Mouse (Mus musculus) inflammation-experienced regulatory T-cells, adult 16 weeks (primary cell): ENCODE measurements around the gene Oxa1l. TPM values are rescaled to one million over a fixed set of nuclear protein-coding genes. Genes with fewer than 3 reads are reported as not detected.

Experiments
- polyA plus RNA-seq: library from polyadenylated mRNA; unstranded; fragments of 100-300 nt; shearing (Covaris generic); gene quantifications from one replicate; pipeline ENCODE4 v1.2.1, GENCODE M21; 2017

Oxa1l gene
- polyA plus RNA-seq, result 66.1 TPM

GRCm38 (mm10) chr14:54360577-54361340 lies at the start of gene Oxa1l:
TSS of gene Oxa1l (plus strand) at chr14:54360834.

GRCm38 (mm10) chr14:54417623-54418081 lies 57.0 kb downstream of the Oxa1l start, which contains the start of gene Slc7a7:
TSS of gene Slc7a7 (minus strand) at chr14:54417780.

Other genes starting within 250 kb of the Oxa1l start
- 503 TPM for gene Dad1, start 106.7 kb upstream of the Oxa1l start, polyA plus RNA-seq
- 41.0 TPM for gene Abhd4, start 106.6 kb upstream of the Oxa1l start, polyA plus RNA-seq
- 0.11 TPM for gene Olfr49, start 75.9 kb upstream of the Oxa1l start, polyA plus RNA-seq
- 2.7 TPM for gene Slc7a7, start 56.9 kb downstream of the Oxa1l start, polyA plus RNA-seq
- gene Mrpl52, start 66.1 kb downstream of the Oxa1l start, polyA plus RNA-seq, result 229 TPM
- gene Mmp14, start 70.8 kb downstream of the Oxa1l start, polyA plus RNA-seq, result 1.9 TPM
- 89.5 TPM for gene Lrp10, start 103.3 kb downstream of the Oxa1l start, polyA plus RNA-seq
- 0.95 TPM for gene Rem2, start 115.3 kb downstream of the Oxa1l start, polyA plus RNA-seq
- gene Prmt5, start 156.7 kb downstream of the Oxa1l start, polyA plus RNA-seq, result 51.3 TPM
- 29.7 TPM for gene Haus4, start 193.8 kb downstream of the Oxa1l start, polyA plus RNA-seq
- gene Ajuba, start 216.7 kb downstream of the Oxa1l start, polyA plus RNA-seq, result 0.26 TPM
- 5.6 TPM for gene 4931414P19Rik, start 245.2 kb downstream of the Oxa1l start, polyA plus RNA-seq